Mouse (Mus musculus): ENCODE data around the gene Gm13695. TPM values are rescaled to one million over a fixed set of nuclear protein-coding genes. Genes with fewer than 3 reads are reported as not detected.
"Not testable (repeated sequence)": the region's sequence is repeated elsewhere in the genome, so short reads cannot be mapped to it uniquely, and the experiment has no call there.

Gene Gm13695
- total RNA-seq (2014; rRNA removed) (not detected in 2 replicates), polyA plus RNA-seq (2015; fragmentation: Nextera tagmentation; extraction: Ambion mirVana) (not detected in 2 replicates)

- H3K9ac ChIP-seq (replicated peaks; ENCODE audit: low read length, poor library complexity, severe bottlenecking); H3K27ac ChIP-seq (ENCODE audit: low read depth, low read length); H3K4me2 ChIP-seq (ENCODE audit: low read depth, low read length, poor library complexity, severe bottlenecking); H3K9me3 ChIP-seq (ENCODE audit: low read length); H3K36me3 ChIP-seq (ENCODE audit: insufficient read depth, low read length); DNase-seq (ENCODE audit: low spot score); H3K4me1 ChIP-seq (ENCODE audit: insufficient read depth, low read length); H3K27me3 ChIP-seq (ENCODE audit: insufficient read depth, low read length); ATAC-seq (ENCODE audit: low FRiP score); H3K4me3 ChIP-seq (ENCODE audit: low read depth, low read length): not testable (repeated sequence)
- no CpG with 5 or more reads among the region's 6 CpGs for whole genome bisulfite sequencing
Observed at GRCm38 (mm10) chr2:83967013-83967412, at the start of gene Gm13695. TSS of gene Gm13695 (plus strand) at chr2:83967313.

GRCm38 (mm10) chr2:83929478-83930088, 37.5 kb upstream of the Gm13695 start:
- H3K27me3 ChIP-seq (ENCODE audit: insufficient read depth, low read length): no peaks in the 10 kb centered on the region
- TF ChIP-seq CTCF (IDR thresholded peaks at IDR 0.05): no peak
- H3K4me1 ChIP-seq (ENCODE audit: insufficient read depth, low read length): no peaks in the 10 kb centered on the region
- H3K4me3 ChIP-seq (ENCODE audit: low read depth, low read length): no peak overlapping the region
- ATAC-seq (ENCODE audit: low FRiP score) (no peak), DNase-seq (ENCODE audit: low spot score) (no peak)
- WGBS: 66% methylated on average over 2 of the region's 2 CpGs
- H3K9me3 ChIP-seq (ENCODE audit: low read length): no peaks in the 10 kb centered on the region
- no peaks in the 10 kb centered on the region for H3K36me3 ChIP-seq (ENCODE audit: insufficient read depth, low read length)
- no peak overlapping the region for H3K9ac ChIP-seq (replicated peaks; ENCODE audit: low read length, poor library complexity, severe bottlenecking)
- no peak overlapping the region for H3K4me2 ChIP-seq (ENCODE audit: low read depth, low read length, poor library complexity, severe bottlenecking)
- no peak overlapping the region for H3K27ac ChIP-seq (ENCODE audit: low read depth, low read length)

- peak within 1 kb of the TSS; percentile 32 for H3K27ac ChIP-seq (ENCODE audit: low read depth, low read length)
- WGBS: under 1% methylated on average over 20 of the region's 20 CpGs
- H3K36me3 ChIP-seq (ENCODE audit: insufficient read depth, low read length): no peaks in the 10 kb centered on the region
- ATAC-seq (ENCODE audit: low FRiP score) (peak; percentile 97), DNase-seq (ENCODE audit: low spot score) (peak; percentile 93)
- H3K4me3 ChIP-seq (ENCODE audit: low read depth, low read length): peak within 1 kb of the TSS; percentile 40
- peak within 1 kb of the TSS; percentile 53 for H3K4me2 ChIP-seq (ENCODE audit: low read depth, low read length, poor library complexity, severe bottlenecking)
- peak; percentile 15; the same call in 1 of the 2 replicates for TF ChIP-seq CTCF (IDR thresholded peaks at IDR 0.05)
- H3K9ac ChIP-seq (replicated peaks; ENCODE audit: low read length, poor library complexity, severe bottlenecking): peak within 1 kb of the TSS; percentile 36; the same call in 1 of the 2 replicates
- no peaks in the 10 kb centered on the region for H3K4me1 ChIP-seq (ENCODE audit: insufficient read depth, low read length)
- H3K27me3 ChIP-seq (ENCODE audit: insufficient read depth, low read length): no peaks in the 10 kb centered on the region
- no peaks in the 10 kb centered on the region for H3K9me3 ChIP-seq (ENCODE audit: low read length)
Observed at GRCm38 (mm10) chr2:83940931-83941361, 26.2 kb upstream of the Gm13695 start, which contains the start of gene Zswim2. TSS of gene Zswim2 (minus strand) at chr2:83941228.

- ATAC-seq (ENCODE audit: low FRiP score) (peak; percentile 66; the same call in 1 of the 2 replicates), DNase-seq (ENCODE audit: low spot score) (no peak)
- TF ChIP-seq CTCF (IDR thresholded peaks at IDR 0.05): peak; percentile 45
- no peaks in the 10 kb centered on the region for H3K4me1 ChIP-seq (ENCODE audit: insufficient read depth, low read length)
- H3K27me3 ChIP-seq (ENCODE audit: insufficient read depth, low read length): no peaks in the 10 kb centered on the region
- H3K36me3 ChIP-seq (ENCODE audit: insufficient read depth, low read length): no peaks in the 10 kb centered on the region
- peak overlapping the region; percentile 32; the same call in 1 of the 2 replicates for H3K27ac ChIP-seq (ENCODE audit: low read depth, low read length)
- H3K9me3 ChIP-seq (ENCODE audit: low read length): no peaks in the 10 kb centered on the region
- H3K4me2 ChIP-seq (ENCODE audit: low read depth, low read length, poor library complexity, severe bottlenecking): peak overlapping the region; percentile 53
- WGBS: 20% methylated on average over 3 of the region's 3 CpGs
- H3K9ac ChIP-seq (replicated peaks; ENCODE audit: low read length, poor library complexity, severe bottlenecking): no peak overlapping the region
- H3K4me3 ChIP-seq (ENCODE audit: low read depth, low read length): peak overlapping the region; percentile 40
Observed at GRCm38 (mm10) chr2:83941378-83941777, 25.7 kb upstream of the Gm13695 start.

- DNase-seq (ENCODE audit: low spot score): no peak
- no peak for ATAC-seq (ENCODE audit: low FRiP score)
- Histone ChIP-seq H3K27ac (ENCODE audit: low read depth, low read length) (no peak overlapping the region), H3K4me2 (ENCODE audit: low read depth, low read length, poor library complexity, severe bottlenecking) (no peak overlapping the region), H3K27me3 (ENCODE audit: insufficient read depth, low read length) (no peaks in the 10 kb centered on the region), H3K4me3 (ENCODE audit: low read depth, low read length) (no peak overlapping the region), H3K9me3 (ENCODE audit: low read length) (no peaks in the 10 kb centered on the region), H3K36me3 (ENCODE audit: insufficient read depth, low read length) (no peaks in the 10 kb centered on the region), H3K9ac (replicated peaks; ENCODE audit: low read length, poor library complexity, severe bottlenecking) (no peak overlapping the region), H3K4me1 (ENCODE audit: insufficient read depth, low read length) (no peaks in the 10 kb centered on the region)
- 78% methylated on average over 4 of the region's 4 CpGs for WGBS
- no peak for TF ChIP-seq CTCF (IDR thresholded peaks at IDR 0.05)
Observed at GRCm38 (mm10) chr2:83941792-83942191, 25.3 kb upstream of the Gm13695 start.

GRCm38 (mm10) chr2:83955393-83955792, 11.7 kb upstream of the Gm13695 start, which contains the start of gene Gm13698:
TSS of gene Gm13698 (plus strand) at chr2:83955693.
- WGBS: no CpG with 5 or more reads among the region's 6 CpGs
- not testable (repeated sequence) for ATAC-seq (ENCODE audit: low FRiP score); H3K27me3 ChIP-seq (ENCODE audit: insufficient read depth, low read length); H3K4me3 ChIP-seq (ENCODE audit: low read depth, low read length); H3K27ac ChIP-seq (ENCODE audit: low read depth, low read length); H3K9me3 ChIP-seq (ENCODE audit: low read length); H3K4me1 ChIP-seq (ENCODE audit: insufficient read depth, low read length); H3K4me2 ChIP-seq (ENCODE audit: low read depth, low read length, poor library complexity, severe bottlenecking); H3K36me3 ChIP-seq (ENCODE audit: insufficient read depth, low read length); DNase-seq (ENCODE audit: low spot score); H3K9ac ChIP-seq (replicated peaks; ENCODE audit: low read length, poor library complexity, severe bottlenecking)

- not testable (repeated sequence) for H3K9me3 ChIP-seq (ENCODE audit: low read length); DNase-seq (ENCODE audit: low spot score); H3K27ac ChIP-seq (ENCODE audit: low read depth, low read length); H3K36me3 ChIP-seq (ENCODE audit: insufficient read depth, low read length); H3K27me3 ChIP-seq (ENCODE audit: insufficient read depth, low read length); H3K4me2 ChIP-seq (ENCODE audit: low read depth, low read length, poor library complexity, severe bottlenecking); ATAC-seq (ENCODE audit: low FRiP score); H3K4me1 ChIP-seq (ENCODE audit: insufficient read depth, low read length); H3K9ac ChIP-seq (replicated peaks; ENCODE audit: low read length, poor library complexity, severe bottlenecking); H3K4me3 ChIP-seq (ENCODE audit: low read depth, low read length)
- no CpG with 5 or more reads among the region's 6 CpGs for WGBS
Observed at GRCm38 (mm10) chr2:83961203-83961602, 5.9 kb upstream of the Gm13695 start, which contains the start of gene Gm13693. TSS of gene Gm13693 (plus strand) at chr2:83961503.

- H3K4me1 ChIP-seq (ENCODE audit: insufficient read depth, low read length); H3K4me2 ChIP-seq (ENCODE audit: low read depth, low read length, poor library complexity, severe bottlenecking); H3K4me3 ChIP-seq (ENCODE audit: low read depth, low read length); ATAC-seq (ENCODE audit: low FRiP score); DNase-seq (ENCODE audit: low spot score); H3K9ac ChIP-seq (replicated peaks; ENCODE audit: low read length, poor library complexity, severe bottlenecking); H3K27ac ChIP-seq (ENCODE audit: low read depth, low read length); H3K36me3 ChIP-seq (ENCODE audit: insufficient read depth, low read length); H3K27me3 ChIP-seq (ENCODE audit: insufficient read depth, low read length); H3K9me3 ChIP-seq (ENCODE audit: low read length): not testable (repeated sequence)
- no CpG with 5 or more reads among the region's 6 CpGs for WGBS
Observed at GRCm38 (mm10) chr2:83972823-83973222, 5.7 kb downstream of the Gm13695 start, which contains the start of gene Gm13696. TSS of gene Gm13696 (plus strand) at chr2:83973123.

Data from midbrain, postnatal 0 days (tissue).